Mouse (Mus musculus) midbrain, postnatal 0 days (tissue): Measurements from ENCODE around the gene Aifm3. TPM values are rescaled to one million over a fixed set of nuclear protein-coding genes. Genes with fewer than 3 reads are reported as not detected.
"Not testable (repeated sequence)": the region's sequence is repeated elsewhere in the genome, so short reads cannot be mapped to it uniquely, and the experiment has no call there.

Experiments
- ATAC-seq: fragments of 200-750 bp; cut with Nextera tagmentation; 2 replicates; pipeline ENCODE4 v1.8.0; 2017; ENCODE audit warnings: moderate number of reproducible peaks, mild to moderate bottlenecking, moderate TSS enrichment, moderate library complexity; ENCODE audit not compliant: low FRiP score
- DNase-seq: peaks from one replicate; pipeline ENCODE4 v3.0.0-alpha.2; 2015; ENCODE audit warnings: low spot score
- H3K27ac ChIP-seq: fragments of 300-500 bp; sonication (generic); 2 replicates; pipeline ENCODE4 v1.5.1; 2014; ENCODE audit warnings: low read depth, mild to moderate bottlenecking, low read length, mixed read lengths
- H3K27me3 ChIP-seq: fragments of 300-500 bp; sonication (generic); 2 replicates; pipeline ENCODE4 v1.6.1; 2014; ENCODE audit warnings: low read length, control low read depth, mixed read lengths; ENCODE audit not compliant: insufficient read depth
- H3K36me3 ChIP-seq: fragments of 300-500 bp; sonication (generic); 2 replicates; pipeline ENCODE4 v1.6.1; 2014; ENCODE audit warnings: low read length, control low read depth, mixed read lengths; ENCODE audit not compliant: insufficient read depth
- H3K4me1 ChIP-seq: fragments of 300-500 bp; sonication (generic); 2 replicates; pipeline ENCODE4 v1.6.1; 2014; ENCODE audit warnings: mild to moderate bottlenecking, control low read depth, antibody characterized with exemption, low read length, mixed read lengths; ENCODE audit not compliant: insufficient read depth
- H3K4me2 ChIP-seq: fragments of 300-500 bp; sonication (generic); 2 replicates; pipeline ENCODE4 v1.6.1; 2014; ENCODE audit warnings: low read depth, mild to moderate bottlenecking, low read length, mixed read lengths; ENCODE audit not compliant: poor library complexity, severe bottlenecking
- H3K4me3 ChIP-seq: fragments of 300-500 bp; sonication (generic); 2 replicates; pipeline ENCODE4 v1.5.1; 2014; ENCODE audit warnings: low read depth, mild to moderate bottlenecking, low read length, moderate library complexity
- H3K9ac ChIP-seq: fragments of 300-500 bp; sonication (generic); replicated peaks from 2 replicates; pipeline ENCODE4 v1.6.1; 2014; ENCODE audit warnings: mild to moderate bottlenecking, low read length, moderate library complexity, mixed read lengths; ENCODE audit not compliant: poor library complexity, severe bottlenecking
- H3K9me3 ChIP-seq: fragments of 300-500 bp; sonication (generic); 2 replicates; pipeline ENCODE4 v1.6.1; 2016; ENCODE audit warnings: low read length, control low read depth
- CTCF ChIP-seq: IDR thresholded peaks from 2 replicates; pipeline ENCODE4 v1.5.1; 2016; ENCODE audit warnings: antibody characterized with exemption, mild to moderate bottlenecking
- WGBS: fragments of 180-500 bp; shearing (Covaris S2); extraction: QIAGEN DNeasy Blood & Tissue Kit; methylation state at CpG from one replicate; pipeline ENCODE4 v1.1.7; 2014; 5-methylcytosine and 5-hydroxymethylcytosine counted together
- polyA plus RNA-seq: library from polyadenylated mRNA; unstranded; fragments of >200 nt; fragmentation: Nextera tagmentation; extraction: Ambion mirVana; gene quantifications from 2 replicates; pipeline ENCODE4 v1.2.1, GENCODE M21; 2015
- total RNA-seq: library from RNA; depleted of rRNA; stranded (reverse); fragments of >200 nt; gene quantifications from 2 replicates; pipeline ENCODE4 v1.2.3, GENCODE M21; 2014; rRNA removed

Aifm3 gene
- total and polyA plus RNA-seq, 2 experiments from 2014 or later, result 14.1 to 23.2 TPM

GRCm38 (mm10) chr16:17552837-17553236 is 63.4 kb downstream of the Aifm3 start:
- Histone ChIP-seq H3K36me3 (no peaks in the 10 kb centered on the region), H3K4me3 (no peak overlapping the region), H3K27ac (no peak overlapping the region), H3K9ac (no peak overlapping the region), H3K4me2 (no peak overlapping the region), H3K4me1 (no peaks in the 10 kb centered on the region), H3K9me3 (no peaks in the 10 kb centered on the region), H3K27me3 (no peaks in the 10 kb centered on the region)
- no peak for ATAC-seq
- WGBS, result 81% methylated on average over 7 of the region's 7 CpGs
- TF ChIP-seq CTCF, result no peak
- no peak for DNase-seq

GRCm38 (mm10) chr16:17553910-17554685 is 64.7 kb downstream of the Aifm3 start:
- 4% methylated on average over 18 of the region's 18 CpGs for WGBS
- no peak overlapping the region; the same call in 1 of the 2 replicates for H3K27ac ChIP-seq
- no peak for TF ChIP-seq CTCF

GRCm38 (mm10) chr16:17554702-17555101 is 65.3 kb downstream of the Aifm3 start:
- H3K4me2 ChIP-seq, result 0 out of 2 replicates have a peak overlapping the region, but pooled peaks have one; percentile 30
- 17% methylated on average over 4 of the region's 4 CpGs for WGBS
- H3K27me3 ChIP-seq, H3K9me3 ChIP-seq, H3K4me3 ChIP-seq, DNase-seq, H3K9ac ChIP-seq, H3K4me1 ChIP-seq, H3K36me3 ChIP-seq, ATAC-seq, H3K27ac ChIP-seq: not testable (repeated sequence)

More at GRCm38 (mm10) chr16:17553910-17554685, 64.7 kb downstream of the Aifm3 start:
- H3K4me3 ChIP-seq, result peak overlapping the region; percentile 14; the same call in 1 of the 2 replicates
- DNase-seq (peak; percentile 75), ATAC-seq (peak; percentile 91)
- H3K9me3 ChIP-seq, result no peaks in the 10 kb centered on the region
- no peaks in the 10 kb centered on the region for H3K36me3 ChIP-seq
- H3K4me1 ChIP-seq, result peaks cover 5% of the 10 kb centered on the region; the same call in 1 of the 2 replicates
- no peaks in the 10 kb centered on the region for H3K27me3 ChIP-seq
- H3K9ac ChIP-seq, result peak overlapping the region; percentile 33; the same call in 1 of the 2 replicates
- peak overlapping the region; percentile 30 for H3K4me2 ChIP-seq

GRCm38 (mm10) chr16:17556180-17556579 is 66.8 kb downstream of the Aifm3 start:
- H3K4me2 ChIP-seq, result no peak overlapping the region

GRCm38 (mm10) chr16:17556907-17557306 is 67.5 kb downstream of the Aifm3 start:
- H3K4me3 ChIP-seq, result no peak overlapping the region
- TF ChIP-seq CTCF, result no peak
- peaks cover 5% of the 10 kb centered on the region; the same call in 1 of the 2 replicates for H3K27me3 ChIP-seq
- 60% methylated on average over 4 of the region's 4 CpGs for WGBS
- ATAC-seq (no peak), DNase-seq (no peak)
- H3K4me1 ChIP-seq, result peaks cover 12% of the 10 kb centered on the region; the same call in 1 of the 2 replicates
- no peaks in the 10 kb centered on the region for H3K9me3 ChIP-seq
- no peaks in the 10 kb centered on the region for H3K36me3 ChIP-seq
- H3K27ac ChIP-seq, result no peak overlapping the region
- H3K4me2 ChIP-seq, result no peak overlapping the region
- H3K9ac ChIP-seq, result no peak overlapping the region

More at GRCm38 (mm10) chr16:17556180-17556579, 66.8 kb downstream of the Aifm3 start:
- H3K9me3 ChIP-seq, result no peaks in the 10 kb centered on the region
- no peak overlapping the region for H3K4me3 ChIP-seq
- WGBS, result 85% methylated on average over 4 of the region's 4 CpGs
- no peak overlapping the region for H3K27ac ChIP-seq
- ATAC-seq (no peak), DNase-seq (no peak)
- TF ChIP-seq CTCF, result no peak
- H3K27me3 ChIP-seq, result peaks cover 5% of the 10 kb centered on the region; the same call in 1 of the 2 replicates
- peaks cover 5% of the 10 kb centered on the region; the same call in 1 of the 2 replicates for H3K4me1 ChIP-seq
- no peak overlapping the region for H3K9ac ChIP-seq
- no peaks in the 10 kb centered on the region for H3K36me3 ChIP-seq

Other genes with a start within 250 kb of the Aifm3 start
- 79.4 and 80.4 TPM in 2 replicates for gene Tmem191c, start 213.5 kb upstream of the Aifm3 start, total RNA-seq
- 126 and 133 TPM in 2 replicates for gene Tmem191c, start 213.5 kb upstream of the Aifm3 start, polyA plus RNA-seq
- gene Serpind1, start 158.2 kb upstream of the Aifm3 start, total RNA-seq, result 7.3 and 9.4 TPM in 2 replicates
- 9.4 and 10.0 TPM in 2 replicates for gene Serpind1, start 158.2 kb upstream of the Aifm3 start, polyA plus RNA-seq
- gene Snap29, start 83.6 kb upstream of the Aifm3 start, total RNA-seq, result 40.5 and 42.5 TPM in 2 replicates
- gene Snap29, start 83.6 kb upstream of the Aifm3 start, polyA plus RNA-seq, result 14.5 and 16.2 TPM in 2 replicates
- gene Pi4ka, start 83.3 kb upstream of the Aifm3 start, total RNA-seq, result 122 and 135 TPM in 2 replicates
- 46.5 and 49.3 TPM in 2 replicates for gene Pi4ka, start 83.3 kb upstream of the Aifm3 start, polyA plus RNA-seq
- gene Crkl, start 37.6 kb upstream of the Aifm3 start, total RNA-seq, result 47.8 and 54.4 TPM in 2 replicates
- gene Crkl, start 37.6 kb upstream of the Aifm3 start, polyA plus RNA-seq, result 58.2 and 61.1 TPM in 2 replicates
- 221 and 264 TPM in 2 replicates for gene Lztr1, start 19.1 kb downstream of the Aifm3 start, total RNA-seq
- gene Lztr1, start 19.1 kb downstream of the Aifm3 start, polyA plus RNA-seq, result 94.0 and 104 TPM in 2 replicates
- 59.3 and 65.5 TPM in 2 replicates for gene Thap7, start 41.5 kb downstream of the Aifm3 start, total RNA-seq
- 57.1 and 64.1 TPM in 2 replicates for gene Thap7, start 41.5 kb downstream of the Aifm3 start, polyA plus RNA-seq
- 1.1 and 2.9 TPM in 2 replicates for gene Lrrc74b, start 71.6 kb downstream of the Aifm3 start, total RNA-seq
- gene Lrrc74b, start 71.6 kb downstream of the Aifm3 start, polyA plus RNA-seq, result 2.1 and 2.5 TPM in 2 replicates
- 1.1 and 2.6 TPM in 2 replicates for gene P2rx6, start 72.3 kb downstream of the Aifm3 start, total RNA-seq
- 2.9 TPM in 2 replicates for gene P2rx6, start 72.3 kb downstream of the Aifm3 start, polyA plus RNA-seq
- 69.7 and 76.6 TPM in 2 replicates for gene Slc7a4, start 93.6 kb downstream of the Aifm3 start, total RNA-seq
- 45.7 and 46.5 TPM in 2 replicates for gene Slc7a4, start 93.6 kb downstream of the Aifm3 start, polyA plus RNA-seq
- 49.9 and 58.5 TPM in 2 replicates for gene Smpd4, start 129.7 kb downstream of the Aifm3 start, total RNA-seq
- gene Smpd4, start 129.7 kb downstream of the Aifm3 start, polyA plus RNA-seq, result 23.4 and 24.7 TPM in 2 replicates
- gene Ccdc74a, start 156.9 kb downstream of the Aifm3 start, total RNA-seq, result 22.5 and 25.3 TPM in 2 replicates
- 30.8 and 35.5 TPM in 2 replicates for gene Ccdc74a, start 156.9 kb downstream of the Aifm3 start, polyA plus RNA-seq
- gene Med15, start 243.3 kb downstream of the Aifm3 start, total RNA-seq, result 58.3 and 60.7 TPM in 2 replicates
- 43.0 and 49.3 TPM in 2 replicates for gene Med15, start 243.3 kb downstream of the Aifm3 start, polyA plus RNA-seq